In genomic region chr19:6014991-6015510, GRCm38 (mm10) we compare ENCODE assay signal across 8 mouse cellular contexts. TPM values are rescaled to one million over a fixed set of nuclear protein-coding genes. Genes with fewer than 3 reads are reported as not detected.
A peak's percentile ranks its signal among the peaks of the same experiment; 100 is the strongest.
DNase-seq lines count a peak whose midpoint lies in the region; ATAC-seq and TF ChIP-seq lines count a peak whose summit lies in the region.

No protein-coding gene starts in this region.

- peak overlapping the region; percentile 40 for H3K4me3 ChIP-seq in forebrain, embryonic 11.5 days (ENCODE audit: low read depth, low read length)
- peak overlapping the region; percentile 59 for H3K4me3 ChIP-seq in limb, embryonic 14.5 days (replicated peaks; ENCODE audit: low read length)
- H3K4me3 ChIP-seq in midbrain, embryonic 14.5 days (replicated peaks; ENCODE audit: low read depth, low read length) = peak overlapping the region; percentile 43

- no peaks in the 10 kb centered on the region for H3K36me3 ChIP-seq in forebrain, embryonic 11.5 days (ENCODE audit: control insufficient read depth, insufficient read depth, low read length)
- H3K36me3 ChIP-seq in limb, embryonic 14.5 days (ENCODE audit: control insufficient read depth, insufficient read depth, low read length) = 0 out of 2 replicates have a peak, but pooled peaks cover 3% of the 10 kb centered on the region
- H3K36me3 ChIP-seq in midbrain, embryonic 14.5 days (ENCODE audit: control insufficient read depth, insufficient read depth, low read length) = no peaks in the 10 kb centered on the region

- no peak for TF ChIP-seq POLR2A in limb, embryonic 14.5 days (IDR thresholded peaks at IDR 0.05; ENCODE audit: borderline replicate concordance, extremely low read depth, insufficient read depth, insufficient read length)

- H3K27me3 ChIP-seq in forebrain, embryonic 11.5 days (ENCODE audit: control insufficient read depth, insufficient read depth, low read length) = peaks cover 15% of the 10 kb centered on the region
- H3K27me3 ChIP-seq in limb, embryonic 14.5 days (ENCODE audit: control insufficient read depth, insufficient read depth, low read length) = no peaks in the 10 kb centered on the region
- peaks cover 7% of the 10 kb centered on the region; the same call in 1 of the 2 replicates for H3K27me3 ChIP-seq in midbrain, embryonic 14.5 days (ENCODE audit: control insufficient read depth, insufficient read depth, low read length)

- ATAC-seq in cerebellum, adult (ENCODE audit: insufficient number of reproducible peaks, low FRiP score, low TSS enrichment) = peak; percentile 69; the same call in 1 of the 2 replicates
- ATAC-seq in forebrain, embryonic 11.5 days (replicated peaks; ENCODE audit: low FRiP score) = peak; percentile 59
- ATAC-seq in hematopoietic stem cell, adult 5-6 weeks (replicated peaks in 1 of 2; ENCODE audit: insufficient read depth in 1 of 2, low FRiP score in 2 of 2, low TSS enrichment in 1 of 2, low read depth in 1 of 2, poor library complexity in 2 of 2, severe bottlenecking in 2 of 2) = peak; percentile 33 to 40; a peak in 2 of 4 replicates
- peak; percentile 33 for ATAC-seq in limb, embryonic 14.5 days (ENCODE audit: low FRiP score, low read depth)
- ATAC-seq in midbrain, embryonic 14.5 days (ENCODE audit: low FRiP score, low TSS enrichment) = peak; percentile 57

- DNase-seq in cerebellum, postnatal 4 days (ENCODE audit: low spot score in 2 of 2) = no peak
- DNase-seq in c-Kit-negative CD71-positive TER-119-positive erythroid progenitor cells, embryonic 14.5 days (ENCODE audit: low read depth, low spot score) = peak; percentile 80
- peak; percentile 72 for DNase-seq in forebrain, embryonic 11.5 days (ENCODE audit: low spot score)
- DNase-seq in limb, embryonic 14.5 days (ENCODE audit: low spot score) = peak; percentile 34
- DNase-seq in midbrain, embryonic 14.5 days = peak; percentile 46
- DNase-seq in thymus, postnatal 10 days (ENCODE audit: low spot score in 2 of 2) = peak; percentile 31 to 56

- WGBS in forebrain, embryonic 11.5 days = 1% methylated on average over 15 of the region's 18 CpGs
- 2% methylated on average over 16 of the region's 18 CpGs for WGBS in limb, embryonic 14.5 days
- WGBS in midbrain, embryonic 14.5 days = 2% methylated on average over 18 of the region's 18 CpGs

- peak overlapping the region; percentile 87 for H3K4me2 ChIP-seq in forebrain, embryonic 11.5 days (ENCODE audit: low read depth, low read length, severe bottlenecking)
- H3K4me2 ChIP-seq in limb, embryonic 14.5 days (replicated peaks; ENCODE audit: low read depth, low read length, severe bottlenecking) = peak overlapping the region; percentile 87
- H3K4me2 ChIP-seq in midbrain, embryonic 14.5 days (ENCODE audit: low read length) = peak overlapping the region; percentile 81

- H3K9me3 ChIP-seq in forebrain, embryonic 11.5 days (ENCODE audit: control insufficient read depth, low read length) = no peaks in the 10 kb centered on the region
- no peaks in the 10 kb centered on the region for H3K9me3 ChIP-seq in limb, embryonic 14.5 days (ENCODE audit: control insufficient read depth, low read length)
- H3K9me3 ChIP-seq in midbrain, embryonic 14.5 days (ENCODE audit: control insufficient read depth, low read length) = no peaks in the 10 kb centered on the region

- H3K4me1 ChIP-seq in forebrain, embryonic 11.5 days (replicated peaks; ENCODE audit: control insufficient read depth, insufficient read depth, low read length) = peaks cover 6% of the 10 kb centered on the region
- peaks cover 8% of the 10 kb centered on the region; the same call in 1 of the 2 replicates for H3K4me1 ChIP-seq in limb, embryonic 14.5 days (ENCODE audit: control insufficient read depth, insufficient read depth, low read length)
- no peaks in the 10 kb centered on the region for H3K4me1 ChIP-seq in midbrain, embryonic 14.5 days (ENCODE audit: control insufficient read depth, insufficient read depth, low read length)

- H3K9ac ChIP-seq in forebrain, embryonic 11.5 days (ENCODE audit: low read length) = peak overlapping the region; percentile 48
- H3K9ac ChIP-seq in limb, embryonic 14.5 days (ENCODE audit: low read depth, low read length, severe bottlenecking) = peak overlapping the region; percentile 68
- H3K9ac ChIP-seq in midbrain, embryonic 14.5 days (replicated peaks; ENCODE audit: low read length) = peak overlapping the region; percentile 62

- no peak overlapping the region for H3K27ac ChIP-seq in forebrain, embryonic 11.5 days (ENCODE audit: low read depth, low read length)
- H3K27ac ChIP-seq in limb, embryonic 14.5 days (replicated peaks; ENCODE audit: low read depth, low read length) = 0 out of 2 replicates have a peak overlapping the region, but pooled peaks have one; percentile 13
- H3K27ac ChIP-seq in midbrain, embryonic 14.5 days (replicated peaks; ENCODE audit: low read depth, low read length) = no peak overlapping the region

RNA-seq across cellular contexts. Expression of gene Capn1, which starts 0.6 kb away (rescaled TPM):
- 3.9 and 5.3 TPM in 2 replicates for polyA plus RNA-seq in forebrain, embryonic 11.5 days (2014; fragmentation: Nextera tagmentation; extraction: Ambion mirVana)
- 32.4 and 37.5 TPM in 2 replicates for total RNA-seq in hematopoietic stem cell, adult 5-6 weeks (2017)
- 29.0 and 33.4 TPM in 2 replicates for polyA plus RNA-seq in limb, embryonic 14.5 days (2012; rRNA removed)
- polyA plus RNA-seq in limb, embryonic 14.5 days (2014; fragmentation: Nextera tagmentation; extraction: Ambion mirVana) = 18.0 and 19.7 TPM in 2 replicates
- 2.4 and 2.6 TPM in 2 replicates for polyA plus RNA-seq in midbrain, embryonic 14.5 days (2014; fragmentation: Nextera tagmentation; extraction: Ambion mirVana)

RNA-seq across cellular contexts. Expression of gene Slc22a20, which starts 29.1 kb away (rescaled TPM):
- polyA plus RNA-seq in forebrain, embryonic 11.5 days (2014; fragmentation: Nextera tagmentation; extraction: Ambion mirVana) = not detected in 2 replicates
- not detected in 2 replicates for total RNA-seq in hematopoietic stem cell, adult 5-6 weeks (2017)
- polyA plus RNA-seq in limb, embryonic 14.5 days (2012; rRNA removed) = not detected in 2 replicates
- polyA plus RNA-seq in limb, embryonic 14.5 days (2014; fragmentation: Nextera tagmentation; extraction: Ambion mirVana) = not detected in 2 replicates
- not detected in 2 replicates for polyA plus RNA-seq in midbrain, embryonic 14.5 days (2014; fragmentation: Nextera tagmentation; extraction: Ambion mirVana)

RNA-seq across cellular contexts. Expression of gene Syvn1, which starts 31.3 kb away (rescaled TPM):
- 29.1 and 35.8 TPM in 2 replicates for polyA plus RNA-seq in forebrain, embryonic 11.5 days (2014; fragmentation: Nextera tagmentation; extraction: Ambion mirVana)
- total RNA-seq in hematopoietic stem cell, adult 5-6 weeks (2017) = 7.0 and 9.4 TPM in 2 replicates
- polyA plus RNA-seq in limb, embryonic 14.5 days (2012; rRNA removed) = 49.2 and 63.9 TPM in 2 replicates
- polyA plus RNA-seq in limb, embryonic 14.5 days (2014; fragmentation: Nextera tagmentation; extraction: Ambion mirVana) = 31.5 and 34.6 TPM in 2 replicates
- 28.8 and 33.6 TPM in 2 replicates for polyA plus RNA-seq in midbrain, embryonic 14.5 days (2014; fragmentation: Nextera tagmentation; extraction: Ambion mirVana)

RNA-seq across cellular contexts. Expression of gene Mrpl49, which starts 42.5 kb away (rescaled TPM):
- 86.8 and 89.2 TPM in 2 replicates for polyA plus RNA-seq in forebrain, embryonic 11.5 days (2014; fragmentation: Nextera tagmentation; extraction: Ambion mirVana)
- 37.0 and 38.9 TPM in 2 replicates for total RNA-seq in hematopoietic stem cell, adult 5-6 weeks (2017)
- polyA plus RNA-seq in limb, embryonic 14.5 days (2012; rRNA removed) = 47.0 and 54.8 TPM in 2 replicates
- 75.3 and 75.5 TPM in 2 replicates for polyA plus RNA-seq in limb, embryonic 14.5 days (2014; fragmentation: Nextera tagmentation; extraction: Ambion mirVana)
- polyA plus RNA-seq in midbrain, embryonic 14.5 days (2014; fragmentation: Nextera tagmentation; extraction: Ambion mirVana) = 72.9 and 73.0 TPM in 2 replicates

RNA-seq across cellular contexts. Expression of gene Fau, which starts 42.6 kb away (rescaled TPM):
- 729 and 755 TPM in 2 replicates for polyA plus RNA-seq in forebrain, embryonic 11.5 days (2014; fragmentation: Nextera tagmentation; extraction: Ambion mirVana)
- 1,306 and 2,041 TPM in 2 replicates for total RNA-seq in hematopoietic stem cell, adult 5-6 weeks (2017)
- polyA plus RNA-seq in limb, embryonic 14.5 days (2012; rRNA removed) = 1,573 and 1,838 TPM in 2 replicates
- 948 and 968 TPM in 2 replicates for polyA plus RNA-seq in limb, embryonic 14.5 days (2014; fragmentation: Nextera tagmentation; extraction: Ambion mirVana)
- polyA plus RNA-seq in midbrain, embryonic 14.5 days (2014; fragmentation: Nextera tagmentation; extraction: Ambion mirVana) = 602 and 698 TPM in 2 replicates

Comparison
In these comparisons a context has a peak if more than half of its experiments do, and no peak if none do; other contexts are left out.
1. DNase-seq: peak in c-Kit-negative CD71-positive TER-119-positive erythroid progenitor cells, embryonic 14.5 days (single experiment), forebrain, embryonic 11.5 days (single experiment), limb, embryonic 14.5 days (single experiment), midbrain, embryonic 14.5 days (single experiment) and thymus, postnatal 10 days (2 of 2); none in cerebellum, postnatal 4 days (0 of 2).
2. Peak in every context shown above with its lines, with median percentiles within 50 percentile points of each other: ATAC-seq, H3K4me2 ChIP-seq, H3K4me3 ChIP-seq and H3K9ac ChIP-seq.